Mouse (Mus musculus): ENCODE measurements at regions not wholly inside any gene's neighbourhood (a gene's known extent, or its start where the extent isn't known, plus 50 kb on each side); places are given as distances from the start of the nearest gene placed in this dataset.
"Not testable (repeated sequence)": the region's sequence is repeated elsewhere in the genome, so short reads cannot be mapped to it uniquely, and the experiment has no call there.

DNA sequence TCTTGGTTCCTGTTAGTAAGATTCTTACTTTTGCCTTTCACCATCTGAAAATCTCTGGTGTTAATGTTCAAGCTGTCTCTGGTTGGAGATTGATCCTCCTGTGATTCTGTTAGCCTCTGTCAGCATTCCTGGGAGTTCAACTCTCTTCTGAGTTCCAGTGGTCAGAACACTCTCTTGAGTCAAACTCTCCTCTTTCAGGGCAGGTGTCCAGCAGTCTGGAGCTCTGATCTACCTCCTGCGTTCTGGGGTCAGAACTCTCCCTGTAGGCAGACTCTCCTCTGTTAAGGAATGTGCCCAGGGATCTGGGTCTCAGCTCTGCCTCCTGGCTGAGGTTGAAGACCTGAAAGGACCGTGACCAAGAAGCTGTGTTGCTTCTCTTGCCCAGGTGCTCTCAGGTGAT lies 581.3 kb downstream of the H2al1n start:
- not testable (repeated sequence) for H3K4me2 ChIP-seq (ENCODE audit: low read length); H3K9me3 ChIP-seq (ENCODE audit: control insufficient read depth, low read length); H3K27ac ChIP-seq (ENCODE audit: low read length); H3K4me1 ChIP-seq (replicated peaks; ENCODE audit: control insufficient read depth, insufficient read depth, low read length); H3K27me3 ChIP-seq (replicated peaks; ENCODE audit: control insufficient read depth, insufficient read depth, low read length); ATAC-seq; H3K36me3 ChIP-seq (ENCODE audit: control insufficient read depth, insufficient read depth); H3K9ac ChIP-seq (replicated peaks; ENCODE audit: low read depth, low read length); H3K4me3 ChIP-seq (replicated peaks; ENCODE audit: low read length)
- 87% methylated on average over 2 of the region's 2 CpGs for WGBS

- Histone ChIP-seq H3K36me3 (ENCODE audit: control insufficient read depth, insufficient read depth) (no peaks in the 10 kb centered on the region), H3K4me3 (replicated peaks; ENCODE audit: low read length) (no peak overlapping the region), H3K27ac (ENCODE audit: low read length) (0 out of 2 replicates have a peak overlapping the region, but pooled peaks have one; percentile 15), H3K4me1 (replicated peaks; ENCODE audit: control insufficient read depth, insufficient read depth, low read length) (no peaks in the 10 kb centered on the region), H3K9ac (replicated peaks; ENCODE audit: low read depth, low read length) (no peak overlapping the region), H3K9me3 (ENCODE audit: control insufficient read depth, low read length) (no peaks in the 10 kb centered on the region), H3K4me2 (ENCODE audit: low read length) (no peak overlapping the region), H3K27me3 (replicated peaks; ENCODE audit: control insufficient read depth, insufficient read depth, low read length) (no peaks in the 10 kb centered on the region)
- peak; percentile 72 for ATAC-seq
- WGBS: 42% methylated on average over 4 of the region's 4 CpGs
These were observed 624.9 kb downstream of the H2al1n start for GRCm38 (mm10) chrX:14835862-14836261.

DNA sequence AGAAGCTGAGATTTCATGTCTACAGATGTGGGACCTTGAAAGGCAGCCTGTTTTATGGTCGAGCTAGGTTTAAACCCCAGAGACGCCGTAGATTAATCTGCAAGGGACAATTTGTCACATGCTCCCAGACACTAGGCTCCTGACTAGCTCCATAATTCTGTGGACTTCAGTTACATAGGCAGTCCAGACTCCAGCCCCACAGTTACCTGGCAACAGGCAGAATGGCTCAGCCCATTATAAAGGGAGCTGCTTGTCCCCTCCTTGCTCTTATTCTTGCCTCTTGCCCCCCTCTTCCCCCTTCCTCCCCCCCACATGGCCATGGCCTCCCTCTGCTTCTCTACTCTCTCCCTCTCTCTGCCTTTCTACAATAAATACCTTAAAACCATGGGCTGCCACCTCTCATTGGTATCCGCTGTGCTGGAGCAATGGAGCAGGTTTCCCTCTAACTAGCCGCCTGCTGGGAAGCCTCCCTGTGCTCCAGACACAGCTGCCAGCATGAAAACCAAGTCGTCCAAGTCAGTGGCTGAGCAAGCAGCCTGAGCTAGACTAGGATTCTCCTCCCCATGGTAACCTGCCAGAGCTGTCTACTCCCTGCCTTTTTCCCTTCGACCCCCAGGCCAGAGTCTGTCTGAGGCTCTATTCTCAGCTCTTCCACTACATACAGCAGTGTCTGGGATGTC lies 628.9 kb downstream of the H2al1n start:
- no peak overlapping the region for H3K27ac ChIP-seq (ENCODE audit: low read length)

GRCm38 (mm10) chrX:14840420-14840757 lies 629.4 kb downstream of the H2al1n start:
- ATAC-seq: no peak
- H3K36me3 ChIP-seq (ENCODE audit: control insufficient read depth, insufficient read depth): no peaks in the 10 kb centered on the region

More for the DNA sequence above, 628.9 kb downstream of the H2al1n start:
- ATAC-seq: peak; percentile 33; the same call in 1 of the 2 replicates
- no peaks in the 10 kb centered on the region for H3K9me3 ChIP-seq (ENCODE audit: control insufficient read depth, low read length)
- H3K27me3 ChIP-seq (replicated peaks; ENCODE audit: control insufficient read depth, insufficient read depth, low read length): no peaks in the 10 kb centered on the region
- 41% methylated on average over 7 of the region's 7 CpGs for WGBS
- H3K9ac ChIP-seq (replicated peaks; ENCODE audit: low read depth, low read length): no peak overlapping the region
- no peak overlapping the region for H3K4me3 ChIP-seq (replicated peaks; ENCODE audit: low read length)
- H3K4me1 ChIP-seq (replicated peaks; ENCODE audit: control insufficient read depth, insufficient read depth, low read length): no peaks in the 10 kb centered on the region
- no peak overlapping the region for H3K4me2 ChIP-seq (ENCODE audit: low read length)
- no peaks in the 10 kb centered on the region for H3K36me3 ChIP-seq (ENCODE audit: control insufficient read depth, insufficient read depth)

GRCm38 (mm10) chrX:14845353-14845752 lies 634.4 kb downstream of the H2al1n start:
- no peaks in the 10 kb centered on the region for H3K4me1 ChIP-seq (replicated peaks; ENCODE audit: control insufficient read depth, insufficient read depth, low read length)

More at GRCm38 (mm10) chrX:14840420-14840757, 629.4 kb downstream of the H2al1n start:
- Histone ChIP-seq H3K27ac (ENCODE audit: low read length) (no peak overlapping the region), H3K9me3 (ENCODE audit: control insufficient read depth, low read length) (no peaks in the 10 kb centered on the region), H3K4me2 (ENCODE audit: low read length) (no peak overlapping the region), H3K9ac (replicated peaks; ENCODE audit: low read depth, low read length) (no peak overlapping the region), H3K4me3 (replicated peaks; ENCODE audit: low read length) (no peak overlapping the region), H3K27me3 (replicated peaks; ENCODE audit: control insufficient read depth, insufficient read depth, low read length) (no peaks in the 10 kb centered on the region), H3K4me1 (replicated peaks; ENCODE audit: control insufficient read depth, insufficient read depth, low read length) (no peaks in the 10 kb centered on the region)
- 76% methylated on average over 7 of the region's 7 CpGs for WGBS

DNA sequence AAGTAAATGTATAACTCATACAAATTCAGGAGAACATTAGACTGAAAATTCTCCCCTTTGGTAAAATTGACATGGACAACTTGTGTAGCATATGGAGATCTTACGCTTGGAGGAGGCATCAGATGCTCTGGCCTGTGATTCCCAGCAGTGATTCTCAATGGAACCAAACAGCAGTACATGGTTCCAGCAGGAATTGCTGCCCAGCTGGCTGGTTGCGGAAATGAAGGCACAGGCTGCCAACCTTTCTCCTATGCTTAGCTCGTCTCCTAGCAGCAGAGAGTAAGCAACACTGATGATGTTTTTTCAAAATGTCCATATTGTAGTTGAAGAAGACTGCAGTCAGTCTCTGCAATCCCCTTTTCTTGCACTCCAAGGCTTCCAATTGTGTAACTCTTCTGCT lies 673.7 kb downstream of the H2al1n start:
- ATAC-seq: peak; percentile 92
- no peaks in the 10 kb centered on the region for H3K9me3 ChIP-seq (ENCODE audit: control insufficient read depth, low read length)

More at GRCm38 (mm10) chrX:14845353-14845752, 634.4 kb downstream of the H2al1n start:
- no peaks in the 10 kb centered on the region for H3K36me3 ChIP-seq (ENCODE audit: control insufficient read depth, insufficient read depth)
- no peak overlapping the region for H3K4me2 ChIP-seq (ENCODE audit: low read length)
- H3K9me3 ChIP-seq (ENCODE audit: control insufficient read depth, low read length): no peaks in the 10 kb centered on the region
- no peak overlapping the region for H3K9ac ChIP-seq (replicated peaks; ENCODE audit: low read depth, low read length)
- H3K4me3 ChIP-seq (replicated peaks; ENCODE audit: low read length): no peak overlapping the region
- no peak overlapping the region for H3K27ac ChIP-seq (ENCODE audit: low read length)
- no peak for ATAC-seq
- H3K27me3 ChIP-seq (replicated peaks; ENCODE audit: control insufficient read depth, insufficient read depth, low read length): no peaks in the 10 kb centered on the region

More for the DNA sequence above, 673.7 kb downstream of the H2al1n start:
- no peaks in the 10 kb centered on the region for H3K4me1 ChIP-seq (replicated peaks; ENCODE audit: control insufficient read depth, insufficient read depth, low read length)
- 64% methylated on average over 3 of the region's 3 CpGs for WGBS
- H3K36me3 ChIP-seq (ENCODE audit: control insufficient read depth, insufficient read depth): no peaks in the 10 kb centered on the region
- H3K27me3 ChIP-seq (replicated peaks; ENCODE audit: control insufficient read depth, insufficient read depth, low read length): no peaks in the 10 kb centered on the region
- H3K9ac ChIP-seq (replicated peaks; ENCODE audit: low read depth, low read length): no peak overlapping the region
- no peak overlapping the region for H3K27ac ChIP-seq (ENCODE audit: low read length)
- H3K4me2 ChIP-seq (ENCODE audit: low read length): no peak overlapping the region
- H3K4me3 ChIP-seq (replicated peaks; ENCODE audit: low read length): no peak overlapping the region

All from forebrain, embryonic 16.5 days (tissue).